Mouse (Mus musculus) adrenal gland (tissue): ENCODE measurements at regions not wholly inside any gene's neighbourhood (a gene's known extent, or its start where the extent isn't known, plus 50 kb on each side); places are given as distances from the start of the nearest gene placed in this dataset.

ENCODE experiments used
- intact Hi-C: fragments of 180-260 bp; cut with DNase I; formaldehyde crosslinking; loops from one replicate; pipeline ENCODE4 v1.15.1; 2025

DNA sequence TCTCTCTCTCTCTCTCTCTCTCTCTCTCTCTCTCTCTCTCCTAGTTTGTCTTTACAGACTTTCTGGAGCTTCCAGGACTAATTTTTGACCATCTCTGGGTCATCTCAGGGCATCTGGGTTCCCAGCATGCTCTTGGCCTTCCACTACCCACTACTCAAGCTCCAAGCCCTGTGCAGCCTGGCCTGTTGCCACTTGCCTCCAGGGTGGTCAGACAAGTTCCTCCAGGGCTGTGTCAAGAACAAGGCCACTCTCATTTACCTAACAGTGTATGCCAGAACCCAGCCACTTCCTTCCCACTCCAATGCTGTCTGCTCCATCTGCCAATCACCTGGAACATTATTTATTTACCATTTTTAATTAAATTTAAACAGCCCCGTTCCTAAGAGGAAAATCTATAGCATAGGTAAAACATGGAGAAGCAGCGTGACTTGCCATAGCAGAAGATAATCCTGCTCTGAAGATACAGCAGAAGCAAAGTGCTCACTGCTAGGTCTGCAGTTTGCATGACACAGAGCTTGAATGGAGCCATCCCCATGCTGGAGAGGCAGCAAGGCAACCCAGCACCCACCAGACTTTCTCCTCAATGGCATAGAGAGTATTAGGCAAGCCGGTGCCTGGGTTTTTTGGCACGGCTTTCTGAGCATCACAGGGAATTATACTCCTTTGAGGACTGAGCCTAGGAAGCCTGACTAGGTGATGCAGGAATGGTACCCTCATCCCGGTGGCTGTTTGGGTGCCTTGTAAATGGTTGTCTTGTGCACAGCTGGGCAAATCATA lies 54.0 kb downstream of the Foxi1 start:
- intact Hi-C loops: loop anchor here (10.0 kb wide), 1 partner anchor 661 kb away; no protein-coding TSS in a partner anchor

DNA sequence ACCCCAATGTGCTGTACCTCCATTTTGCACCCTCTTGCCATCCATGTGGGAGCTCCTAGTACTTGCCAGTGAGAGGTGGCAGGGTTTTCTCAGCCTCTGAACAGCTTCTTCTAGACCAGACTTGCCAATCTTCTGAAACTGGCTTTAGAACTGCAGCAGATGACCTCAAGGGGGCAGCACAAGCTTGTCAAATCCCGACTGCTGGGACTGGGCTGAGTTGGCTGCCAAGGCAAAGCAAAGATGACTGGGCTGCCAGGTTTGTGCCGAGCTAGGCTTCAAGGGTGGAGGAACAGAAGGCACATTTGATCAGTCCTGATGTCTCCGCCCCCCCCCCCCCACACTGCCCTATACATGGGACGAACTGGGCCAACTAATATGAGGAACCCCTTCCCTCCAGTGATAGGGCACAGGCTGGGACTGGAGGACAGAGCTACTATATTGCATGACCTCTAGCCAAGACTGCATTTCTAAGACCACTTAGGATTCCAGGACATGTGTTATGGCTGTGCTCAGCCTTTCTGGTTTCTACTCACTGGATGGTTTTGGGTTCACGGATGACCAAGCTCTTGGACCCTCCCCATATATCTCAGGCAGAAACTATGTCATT lies 51.1 kb upstream of the 4930469K13Rik start:
- intact Hi-C loops: loop anchor here (1.0 kb wide), 1 partner anchor 64 kb away; no protein-coding TSS in a partner anchor
